Mouse (Mus musculus) left cerebral cortex, postnatal 14 days (tissue): Measurements from ENCODE around the gene F3. TPM values are rescaled to one million over a fixed set of nuclear protein-coding genes. Genes with fewer than 3 reads are reported as not detected.

Experiments used
- DNase-seq, 2 experiments: peaks; one replicate each; pipeline ENCODE4 v3.0.0; 2021 to 2022; ENCODE audit warnings: low spot score in 2 of 2, mixed read lengths in 1 of 2
- intact Hi-C: fragments of 180-260 bp; cut with DNase I; formaldehyde crosslinking; loops from one replicate; pipeline ENCODE4 v1.15.1; 2025
- total RNA-seq, 2 experiments: library from RNA; stranded (reverse); gene quantifications; 2 replicates each; pipeline ENCODE4 v1.2.3; 2021

Gene F3
- total RNA-seq, 2 experiments from 2014 or later = 42.8 to 47.9 TPM

DNA sequence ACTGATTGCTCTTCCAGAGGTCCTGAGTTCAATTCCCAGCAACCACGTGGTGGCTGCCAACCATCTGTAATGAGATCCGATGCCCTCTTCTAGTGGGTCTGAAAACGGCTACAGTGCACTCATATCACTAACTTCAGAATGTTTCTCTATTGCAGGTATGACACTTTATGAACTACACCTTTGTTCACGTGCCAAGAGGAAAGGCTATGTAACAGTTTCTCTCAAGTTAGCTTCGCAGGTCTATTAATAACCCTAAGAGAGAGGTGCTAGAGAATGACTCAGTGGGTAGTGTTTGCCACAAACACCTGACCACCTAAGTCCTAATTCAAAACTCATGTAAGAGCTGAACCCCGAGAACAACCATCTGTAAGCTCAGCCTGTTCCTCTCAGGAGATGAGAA lies 59.7 kb downstream of the F3 start:
- intact Hi-C loops = no loop called here
- DNase-seq = no peak

Other genes starting within 250 kb of the F3 start
- gene Slc44a3, start 191.1 kb upstream of the F3 start, total RNA-seq = not detected
- gene 4930432M17Rik, start 52.8 kb upstream of the F3 start, total RNA-seq = not detected
- 10 to 100 TPM; 61.5 to 62.8 TPM for gene Abcd3, start 91.8 kb downstream of the F3 start, total RNA-seq
- 10 to 100 TPM; 26.3 to 28.2 TPM for gene Arhgap29, start 229.0 kb downstream of the F3 start, total RNA-seq